Mouse (Mus musculus): ENCODE measurements around the gene Bub1. TPM values are rescaled to one million over a fixed set of nuclear protein-coding genes. Genes with fewer than 3 reads are reported as not detected.

Bub1 gene
- polyA plus RNA-seq, 1 experiment from 2014 or later: 39.7 TPM

DNA sequence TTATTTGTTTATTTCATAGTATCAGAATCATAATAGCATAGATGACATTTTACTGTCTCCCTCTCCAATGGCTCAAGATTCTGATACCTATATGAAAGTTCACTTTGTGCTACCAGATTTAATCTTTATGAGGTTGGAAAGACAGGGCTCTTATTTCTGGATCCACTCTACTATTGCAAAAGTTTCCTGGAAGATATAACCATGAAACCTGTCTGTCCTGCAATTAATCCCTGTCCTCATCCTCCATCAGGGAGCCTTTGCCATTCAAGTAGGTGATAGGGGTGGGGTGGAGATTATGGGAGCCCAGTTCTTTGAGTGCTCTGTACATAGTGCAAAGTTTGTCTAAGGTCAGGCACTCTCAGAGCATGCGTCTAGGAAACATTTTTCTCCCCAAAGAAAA, 9.7 kb upstream of the Bub1 start:
- Histone ChIP-seq H3K4me1 (ENCODE audit: control insufficient read depth, insufficient read depth, low read length) (0 out of 2 replicates have a peak, but pooled peaks cover 4% of the 10 kb centered on the region), H3K4me2 (ENCODE audit: low read depth, low read length) (no peak overlapping the region), H3K36me3 (ENCODE audit: control insufficient read depth, insufficient read depth, low read length) (no peaks in the 10 kb centered on the region), H3K27ac (ENCODE audit: low read length) (no peak overlapping the region), H3K9ac (ENCODE audit: low read length) (no peak overlapping the region), H3K9me3 (replicated peaks; ENCODE audit: control insufficient read depth, low read length) (no peaks in the 10 kb centered on the region), H3K4me3 (replicated peaks; ENCODE audit: low read length) (no peak overlapping the region), H3K27me3 (ENCODE audit: control insufficient read depth, insufficient read depth, low read length) (peaks cover 14% of the 10 kb centered on the region; the same call in 1 of the 2 replicates)
- no peak for ATAC-seq (ENCODE audit: insufficient read depth, low FRiP score)
- WGBS: 57% methylated on average over 1 of the region's 1 CpGs

DNA sequence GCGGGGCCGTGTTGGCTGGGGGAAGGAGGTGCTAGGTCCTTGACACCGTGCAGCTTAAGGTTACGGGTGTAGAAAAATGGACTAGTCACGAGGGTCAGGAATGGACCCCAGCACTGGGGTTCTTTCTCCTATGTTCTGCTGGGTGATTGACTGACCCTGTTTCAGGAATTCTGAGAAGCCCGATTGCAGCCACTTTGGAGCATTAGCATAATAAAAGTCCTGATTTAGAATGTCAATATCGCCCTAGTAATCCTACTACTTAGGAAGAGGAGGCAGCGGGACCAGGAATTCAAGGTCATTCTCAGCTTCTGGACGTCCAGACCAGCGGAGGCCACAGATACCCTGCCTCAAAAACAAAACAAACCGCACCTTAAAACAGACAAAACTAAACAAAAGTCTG, 7.8 kb upstream of the Bub1 start:
- Histone ChIP-seq H3K9ac (ENCODE audit: low read length) (no peak overlapping the region), H3K4me3 (replicated peaks; ENCODE audit: low read length) (no peak overlapping the region), H3K27me3 (ENCODE audit: control insufficient read depth, insufficient read depth, low read length) (peaks cover 14% of the 10 kb centered on the region; the same call in 1 of the 2 replicates), H3K27ac (ENCODE audit: low read length) (no peak overlapping the region), H3K4me1 (ENCODE audit: control insufficient read depth, insufficient read depth, low read length) (no peaks in the 10 kb centered on the region), H3K9me3 (replicated peaks; ENCODE audit: control insufficient read depth, low read length) (no peaks in the 10 kb centered on the region), H3K36me3 (ENCODE audit: control insufficient read depth, insufficient read depth, low read length) (no peaks in the 10 kb centered on the region), H3K4me2 (ENCODE audit: low read depth, low read length) (no peak overlapping the region)
- ATAC-seq (ENCODE audit: insufficient read depth, low FRiP score): no peak
- WGBS: 16% methylated on average over 11 of the region's 11 CpGs

DNA sequence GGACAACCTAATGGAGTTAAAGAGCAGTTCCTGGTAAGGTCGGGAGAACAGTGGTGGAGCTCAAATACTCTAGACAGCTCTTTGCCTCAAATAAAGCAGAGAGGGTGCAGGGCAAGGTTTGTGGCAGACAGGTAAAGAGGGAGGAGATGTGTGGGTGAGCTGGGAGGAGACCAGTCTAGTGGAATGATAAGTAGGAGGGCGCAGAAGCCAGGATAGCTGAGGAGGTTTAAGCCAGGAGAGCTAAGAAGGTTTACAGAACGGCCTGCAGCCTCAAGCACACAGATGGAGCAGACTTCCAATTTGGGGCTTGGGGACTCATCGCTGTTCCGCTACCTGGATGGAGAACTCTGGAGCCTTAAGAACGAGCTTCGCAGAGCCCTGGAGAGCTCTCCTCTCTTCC, 6.9 kb upstream of the Bub1 start, which contains the start of gene Acoxl:
Gene Acoxl (plus strand): TSS at position 301 of the 400 bp plus-strand sequence.
- no peaks in the 10 kb centered on the region for H3K36me3 ChIP-seq (ENCODE audit: control insufficient read depth, insufficient read depth, low read length)
- no peak within 1 kb of the TSS for H3K9ac ChIP-seq (ENCODE audit: low read length)
- no peaks in the 10 kb centered on the region for H3K4me1 ChIP-seq (ENCODE audit: control insufficient read depth, insufficient read depth, low read length)
- no peak within 1 kb of the TSS for H3K4me2 ChIP-seq (ENCODE audit: low read depth, low read length)
- peaks cover 14% of the 10 kb centered on the region; the same call in 1 of the 2 replicates for H3K27me3 ChIP-seq (ENCODE audit: control insufficient read depth, insufficient read depth, low read length)
- H3K4me3 ChIP-seq (replicated peaks; ENCODE audit: low read length): no peak within 1 kb of the TSS
- WGBS: 62% methylated on average over 7 of the region's 7 CpGs
- H3K9me3 ChIP-seq (replicated peaks; ENCODE audit: control insufficient read depth, low read length): no peaks in the 10 kb centered on the region
- H3K27ac ChIP-seq (ENCODE audit: low read length): no peak within 1 kb of the TSS
- ATAC-seq (ENCODE audit: insufficient read depth, low FRiP score): no peak

GRCm38 (mm10) chr2:127832833-127833190, 1.1 kb upstream of the Bub1 start:
- no peaks in the 10 kb centered on the region for H3K9me3 ChIP-seq (replicated peaks; ENCODE audit: control insufficient read depth, low read length)
- peaks cover 5% of the 10 kb centered on the region; the same call in 1 of the 2 replicates for H3K4me1 ChIP-seq (ENCODE audit: control insufficient read depth, insufficient read depth, low read length)
- no peak overlapping the region for H3K9ac ChIP-seq (ENCODE audit: low read length)
- WGBS: 15% methylated on average over 2 of the region's 2 CpGs
- no peak overlapping the region for H3K4me3 ChIP-seq (replicated peaks; ENCODE audit: low read length)
- H3K4me2 ChIP-seq (ENCODE audit: low read depth, low read length): no peak overlapping the region
- H3K27me3 ChIP-seq (ENCODE audit: control insufficient read depth, insufficient read depth, low read length): 0 out of 2 replicates have a peak, but pooled peaks cover under 1% of the 10 kb centered on the region
- H3K27ac ChIP-seq (ENCODE audit: low read length): no peak overlapping the region
- no peak for ATAC-seq (ENCODE audit: insufficient read depth, low FRiP score)
- H3K36me3 ChIP-seq (ENCODE audit: control insufficient read depth, insufficient read depth, low read length): no peaks in the 10 kb centered on the region

DNA sequence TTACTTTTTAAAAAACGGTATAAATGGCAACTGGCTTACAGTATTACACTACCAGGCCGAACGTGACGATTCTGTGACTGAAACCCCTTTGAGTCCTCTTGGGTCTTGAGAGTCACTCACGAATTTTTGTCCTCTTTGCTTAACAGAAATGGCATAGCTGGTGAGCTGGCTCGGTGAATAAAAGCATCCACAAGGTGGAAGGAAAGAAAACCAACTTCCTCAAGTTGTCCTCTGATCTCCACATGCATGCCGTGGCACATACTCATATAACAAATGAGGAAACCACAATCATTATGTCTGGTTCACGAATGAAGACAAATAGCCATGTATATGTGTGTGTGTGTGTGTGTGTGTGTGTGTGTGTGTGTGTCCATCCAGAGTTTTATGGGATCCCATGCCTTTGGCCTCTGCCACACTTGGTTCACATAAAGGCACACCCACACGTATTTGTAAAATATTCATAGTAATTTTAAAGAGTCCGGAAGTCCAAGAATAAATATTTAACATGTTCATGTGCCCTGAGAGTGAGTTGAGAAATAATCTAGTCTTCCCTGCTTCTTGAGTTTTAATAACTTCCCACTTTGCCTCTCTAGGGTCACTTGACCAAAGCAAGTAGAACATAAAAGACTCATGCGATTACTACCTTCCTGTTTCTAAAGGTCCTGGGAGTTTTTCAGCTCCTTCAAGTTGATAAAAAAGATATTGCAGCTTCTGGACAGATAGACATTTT, 603 bp upstream of the Bub1 start:
- Histone ChIP-seq H3K4me2 (ENCODE audit: low read depth, low read length) (peak overlapping the region; percentile 59), H3K27me3 (ENCODE audit: control insufficient read depth, insufficient read depth, low read length) (no peaks in the 10 kb centered on the region), H3K4me1 (ENCODE audit: control insufficient read depth, insufficient read depth, low read length) (peaks cover 5% of the 10 kb centered on the region; the same call in 1 of the 2 replicates), H3K9ac (ENCODE audit: low read length) (peak overlapping the region; percentile 45), H3K36me3 (ENCODE audit: control insufficient read depth, insufficient read depth, low read length) (no peaks in the 10 kb centered on the region), H3K9me3 (replicated peaks; ENCODE audit: control insufficient read depth, low read length) (no peaks in the 10 kb centered on the region), H3K4me3 (replicated peaks; ENCODE audit: low read length) (peak overlapping the region; percentile 55), H3K27ac (ENCODE audit: low read length) (no peak overlapping the region)
- ATAC-seq (ENCODE audit: insufficient read depth, low FRiP score): no peak
- WGBS: 36% methylated on average over 11 of the region's 11 CpGs

DNA sequence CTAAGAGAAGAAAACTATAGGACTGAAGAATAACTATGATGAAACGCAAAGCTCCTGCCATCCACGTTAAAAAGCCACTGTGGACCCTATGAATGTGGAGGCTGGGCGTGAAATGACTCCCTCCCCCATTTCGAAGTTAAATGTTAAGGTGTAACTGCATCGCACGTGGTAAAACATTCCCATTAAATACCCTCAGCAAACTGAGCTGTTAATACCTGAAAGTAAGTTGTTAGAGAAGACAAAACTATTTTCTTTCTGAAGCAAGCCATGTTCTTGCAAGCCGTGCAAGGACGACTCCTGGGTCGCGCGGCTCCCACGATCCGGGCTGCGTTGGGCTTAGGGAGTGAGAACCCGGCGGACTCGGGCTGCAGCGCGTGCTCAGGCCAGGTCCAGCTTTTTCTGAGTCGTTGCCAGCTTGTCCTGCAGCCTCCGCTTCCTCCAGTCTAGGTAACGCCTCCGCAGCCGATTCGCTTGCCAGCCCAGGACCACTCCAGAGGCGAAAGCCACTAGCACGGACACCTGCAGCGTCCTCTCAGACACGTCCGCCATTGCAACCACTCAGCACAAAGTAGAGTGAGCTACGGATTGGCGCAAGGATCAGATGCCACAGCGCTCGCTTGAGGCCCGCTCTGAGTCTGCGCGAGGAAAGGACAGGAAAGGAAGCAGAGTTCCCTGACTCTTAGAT, 39.6 kb downstream of the Bub1 start, which contains the start of gene Mtln:
Gene Mtln (minus strand): TSS at position 570 of the 685 bp plus-strand sequence.
- Histone ChIP-seq H3K4me3 (replicated peaks; ENCODE audit: low read length) (peak within 1 kb of the TSS; percentile 85), H3K27me3 (ENCODE audit: control insufficient read depth, insufficient read depth, low read length) (no peaks in the 10 kb centered on the region), H3K27ac (ENCODE audit: low read length) (peak within 1 kb of the TSS; percentile 85), H3K9ac (ENCODE audit: low read length) (peak within 1 kb of the TSS; percentile 90), H3K9me3 (replicated peaks; ENCODE audit: control insufficient read depth, low read length) (no peaks in the 10 kb centered on the region), H3K4me2 (ENCODE audit: low read depth, low read length) (peak within 1 kb of the TSS; percentile 56), H3K4me1 (ENCODE audit: control insufficient read depth, insufficient read depth, low read length) (peaks cover 6% of the 10 kb centered on the region; the same call in 1 of the 2 replicates), H3K36me3 (ENCODE audit: control insufficient read depth, insufficient read depth, low read length) (no peaks in the 10 kb centered on the region)
- peak; percentile 94 for ATAC-seq (ENCODE audit: insufficient read depth, low FRiP score)
- 1% methylated on average over 37 of the region's 37 CpGs for WGBS

GRCm38 (mm10) chr2:127789651-127790270, 41.9 kb downstream of the Bub1 start:
- H3K4me3 ChIP-seq (replicated peaks; ENCODE audit: low read length): no peak overlapping the region
- H3K4me1 ChIP-seq (ENCODE audit: control insufficient read depth, insufficient read depth, low read length): peaks cover 6% of the 10 kb centered on the region; the same call in 1 of the 2 replicates
- no peaks in the 10 kb centered on the region for H3K9me3 ChIP-seq (replicated peaks; ENCODE audit: control insufficient read depth, low read length)
- H3K36me3 ChIP-seq (ENCODE audit: control insufficient read depth, insufficient read depth, low read length): no peaks in the 10 kb centered on the region
- WGBS: 29% methylated on average over 9 of the region's 9 CpGs
- no peaks in the 10 kb centered on the region for H3K27me3 ChIP-seq (ENCODE audit: control insufficient read depth, insufficient read depth, low read length)
- peak overlapping the region; percentile 58 for H3K4me2 ChIP-seq (ENCODE audit: low read depth, low read length)
- no peak overlapping the region for H3K27ac ChIP-seq (ENCODE audit: low read length)
- ATAC-seq (ENCODE audit: insufficient read depth, low FRiP score): no peak
- H3K9ac ChIP-seq (ENCODE audit: low read length): peak overlapping the region; percentile 87

DNA sequence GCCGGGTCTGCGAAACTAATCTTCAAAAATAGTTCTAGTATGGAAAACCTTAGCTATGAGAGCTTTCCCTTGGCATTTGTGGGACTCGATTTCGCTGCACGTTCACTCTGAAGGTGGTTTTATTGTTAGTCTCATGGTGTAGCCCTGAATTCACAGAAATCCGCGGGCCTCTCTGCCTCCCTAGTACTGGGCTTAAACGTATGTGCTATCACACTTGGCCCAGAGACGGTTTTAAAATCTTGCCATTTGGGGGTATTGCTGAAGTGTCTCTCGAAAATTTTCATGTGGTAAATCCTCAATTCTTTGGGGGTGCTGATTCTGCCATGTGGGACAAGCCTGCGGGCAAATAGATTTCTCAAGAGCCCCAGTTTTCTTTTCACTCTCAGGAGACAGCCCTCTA, 42.5 kb downstream of the Bub1 start:
- no peak for ATAC-seq (ENCODE audit: insufficient read depth, low FRiP score)
- H3K36me3 ChIP-seq (ENCODE audit: control insufficient read depth, insufficient read depth, low read length): no peaks in the 10 kb centered on the region

More for the DNA sequence above, 42.5 kb downstream of the Bub1 start:
- H3K9me3 ChIP-seq (replicated peaks; ENCODE audit: control insufficient read depth, low read length): no peaks in the 10 kb centered on the region
- 0 out of 2 replicates have a peak overlapping the region, but pooled peaks have one; percentile 50 for H3K27ac ChIP-seq (ENCODE audit: low read length)
- H3K4me3 ChIP-seq (replicated peaks; ENCODE audit: low read length): peak overlapping the region; percentile 86
- peak overlapping the region; percentile 58 for H3K4me2 ChIP-seq (ENCODE audit: low read depth, low read length)
- WGBS: 4% methylated on average over 11 of the region's 11 CpGs
- H3K4me1 ChIP-seq (ENCODE audit: control insufficient read depth, insufficient read depth, low read length): peaks cover 6% of the 10 kb centered on the region; the same call in 1 of the 2 replicates
- peak overlapping the region; percentile 87 for H3K9ac ChIP-seq (ENCODE audit: low read length)
- H3K27me3 ChIP-seq (ENCODE audit: control insufficient read depth, insufficient read depth, low read length): no peaks in the 10 kb centered on the region
